Mouse (Mus musculus) midbrain, embryonic 13.5 days (tissue): ENCODE data around the gene Plcg2. TPM values are rescaled to one million over a fixed set of nuclear protein-coding genes. Genes with fewer than 3 reads are reported as not detected.

Experiments
- ATAC-seq: fragments of 200-750 bp; cut with Nextera tagmentation; 2 replicates; pipeline ENCODE4 v1.8.0; 2017; ENCODE audit warnings: mild to moderate bottlenecking, moderate TSS enrichment, moderate library complexity
- H3K27ac ChIP-seq: fragments of 300-500 bp; sonication (generic); 2 replicates; pipeline ENCODE4 v1.5.1; 2015; ENCODE audit warnings: inconsistent platforms, mild to moderate bottlenecking, moderate library complexity
- H3K27me3 ChIP-seq: fragments of 300-500 bp; sonication (generic); 2 replicates; pipeline ENCODE4 v1.6.1; 2015; ENCODE audit warnings: mild to moderate bottlenecking, inconsistent platforms
- H3K36me3 ChIP-seq: fragments of 300-500 bp; sonication (generic); 2 replicates; pipeline ENCODE4 v1.6.1; 2015; ENCODE audit warnings: mild to moderate bottlenecking, inconsistent platforms
- H3K4me1 ChIP-seq: fragments of 300-500 bp; sonication (generic); replicated peaks from 2 replicates; pipeline ENCODE4 v1.6.1; 2015; ENCODE audit warnings: inconsistent platforms
- H3K4me2 ChIP-seq: fragments of 300-500 bp; sonication (generic); replicated peaks from 2 replicates; pipeline ENCODE4 v1.6.1; 2015; ENCODE audit warnings: moderate library complexity, mild to moderate bottlenecking, inconsistent platforms
- H3K4me3 ChIP-seq: fragments of 300-500 bp; sonication (generic); replicated peaks from 2 replicates; pipeline ENCODE4 v1.5.1; 2015; ENCODE audit warnings: mild to moderate bottlenecking, inconsistent platforms
- H3K9ac ChIP-seq: fragments of 300-500 bp; sonication (generic); replicated peaks from 2 replicates; pipeline ENCODE4 v1.6.1; 2015; ENCODE audit warnings: mild to moderate bottlenecking, inconsistent platforms
- H3K9me3 ChIP-seq: fragments of 300-500 bp; sonication (generic); 2 replicates; pipeline ENCODE4 v1.6.1; 2016; ENCODE audit warnings: mild to moderate bottlenecking, inconsistent platforms
- WGBS: fragments of 180-500 bp; shearing (Covaris S2); methylation state at CpG from one replicate; pipeline ENCODE4 v1.1.7; 2015; 5-methylcytosine and 5-hydroxymethylcytosine counted together
- polyA plus RNA-seq: library from polyadenylated mRNA; unstranded; fragments of >200 nt; fragmentation: Nextera tagmentation; extraction: Ambion mirVana; gene quantifications from 2 replicates; pipeline ENCODE4 v1.2.1, GENCODE M21; 2015

The Plcg2 gene
- polyA plus RNA-seq = 0.90 and 1.0 TPM in 2 replicates

GRCm38 (mm10) chr8:117498179-117498914 is at the start of gene Plcg2:
Gene Plcg2, plus strand, starts transcription at chr8:117498291.
- under 1% methylated on average over 61 of the region's 62 CpGs for WGBS
- no peaks in the 10 kb centered on the region for H3K9me3 ChIP-seq
- peak; percentile 70 for ATAC-seq
- peak within 1 kb of the TSS; percentile 63 for H3K9ac ChIP-seq
- peak within 1 kb of the TSS; percentile 99 for H3K4me2 ChIP-seq
- peaks cover 43% of the 10 kb centered on the region for H3K27me3 ChIP-seq
- H3K4me3 ChIP-seq = peak within 1 kb of the TSS; percentile 58
- peaks cover 19% of the 10 kb centered on the region for H3K4me1 ChIP-seq
- H3K36me3 ChIP-seq = no peaks in the 10 kb centered on the region
- no peak within 1 kb of the TSS for H3K27ac ChIP-seq

DNA sequence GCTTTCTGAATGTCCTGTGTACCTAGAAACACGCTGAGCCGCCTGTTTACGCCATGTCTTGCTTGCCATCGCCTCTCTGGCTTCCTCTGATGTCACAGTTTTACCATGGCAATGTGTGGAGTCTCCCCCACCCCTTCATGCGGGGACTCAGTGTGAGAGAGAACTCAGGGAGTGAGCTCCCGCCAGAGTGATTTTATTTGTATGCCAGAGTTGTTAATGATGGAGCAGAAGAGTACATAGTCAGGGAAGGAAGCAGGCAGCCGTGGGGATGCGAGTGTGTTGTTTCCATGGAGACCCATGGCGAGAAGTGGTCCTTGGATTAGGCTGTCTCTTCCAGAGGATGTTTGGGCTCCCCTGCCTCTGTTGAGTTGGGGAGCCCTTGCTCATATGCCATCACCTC is 47.0 kb upstream of the Plcg2 start:
- H3K4me2 ChIP-seq = no peak overlapping the region
- H3K9me3 ChIP-seq = no peaks in the 10 kb centered on the region
- H3K36me3 ChIP-seq = peaks cover 95% of the 10 kb centered on the region
- H3K27ac ChIP-seq = peak overlapping the region; percentile 55
- H3K4me1 ChIP-seq = peaks cover 17% of the 10 kb centered on the region
- 75% methylated on average over 9 of the region's 9 CpGs for WGBS
- H3K9ac ChIP-seq = no peak overlapping the region
- no peak for ATAC-seq
- H3K4me3 ChIP-seq = no peak overlapping the region
- H3K27me3 ChIP-seq = no peaks in the 10 kb centered on the region

GRCm38 (mm10) chr8:117453974-117454373 is 44.1 kb upstream of the Plcg2 start:
- Histone ChIP-seq H3K27ac (peak overlapping the region; percentile 64; the same call in 1 of the 2 replicates), H3K36me3 (peaks cover 92% of the 10 kb centered on the region), H3K9me3 (no peaks in the 10 kb centered on the region), H3K4me1 (peaks cover 14% of the 10 kb centered on the region; the same call in 1 of the 2 replicates), H3K4me2 (no peak overlapping the region), H3K9ac (no peak overlapping the region), H3K4me3 (no peak overlapping the region), H3K27me3 (no peaks in the 10 kb centered on the region)
- ATAC-seq = no peak
- WGBS = 77% methylated on average over 6 of the region's 6 CpGs

- no peak overlapping the region for H3K9ac ChIP-seq
- 96% methylated on average over 14 of the region's 14 CpGs for WGBS
- H3K4me3 ChIP-seq = no peak overlapping the region
- no peaks in the 10 kb centered on the region for H3K9me3 ChIP-seq
- ATAC-seq = no peak
- no peak overlapping the region for H3K4me2 ChIP-seq
- H3K4me1 ChIP-seq = peaks cover 14% of the 10 kb centered on the region
- H3K27me3 ChIP-seq = no peaks in the 10 kb centered on the region
- H3K27ac ChIP-seq = peak overlapping the region; percentile 64; the same call in 1 of the 2 replicates
- H3K36me3 ChIP-seq = peaks cover 90% of the 10 kb centered on the region
Observed at GRCm38 (mm10) chr8:117454516-117455116, 43.5 kb upstream of the Plcg2 start.

DNA sequence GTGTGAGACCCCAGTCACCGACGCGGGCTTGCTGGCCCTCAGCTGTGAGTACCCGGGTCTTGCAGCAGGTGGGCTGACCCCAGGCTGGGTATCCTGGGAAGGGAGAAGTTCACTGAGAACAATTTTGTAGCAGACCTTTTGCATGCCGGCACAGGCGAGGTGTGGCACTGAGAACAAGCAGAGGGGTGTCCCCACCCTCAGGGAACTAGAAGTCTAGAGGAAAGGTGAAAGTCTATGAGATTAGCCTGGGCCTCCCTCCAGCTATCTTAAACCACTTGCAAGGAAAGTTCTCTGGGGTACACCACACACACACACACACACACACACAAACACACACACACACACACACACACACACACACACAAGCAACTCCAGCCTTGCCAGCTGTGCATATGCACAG is 42.4 kb upstream of the Plcg2 start:
- Histone ChIP-seq H3K27me3 (no peaks in the 10 kb centered on the region), H3K9ac (no peak overlapping the region), H3K4me1 (peaks cover 6% of the 10 kb centered on the region), H3K4me2 (no peak overlapping the region), H3K9me3 (no peaks in the 10 kb centered on the region), H3K27ac (no peak overlapping the region), H3K4me3 (no peak overlapping the region), H3K36me3 (peaks cover 79% of the 10 kb centered on the region)
- ATAC-seq = no peak
- WGBS = 93% methylated on average over 6 of the region's 6 CpGs

DNA sequence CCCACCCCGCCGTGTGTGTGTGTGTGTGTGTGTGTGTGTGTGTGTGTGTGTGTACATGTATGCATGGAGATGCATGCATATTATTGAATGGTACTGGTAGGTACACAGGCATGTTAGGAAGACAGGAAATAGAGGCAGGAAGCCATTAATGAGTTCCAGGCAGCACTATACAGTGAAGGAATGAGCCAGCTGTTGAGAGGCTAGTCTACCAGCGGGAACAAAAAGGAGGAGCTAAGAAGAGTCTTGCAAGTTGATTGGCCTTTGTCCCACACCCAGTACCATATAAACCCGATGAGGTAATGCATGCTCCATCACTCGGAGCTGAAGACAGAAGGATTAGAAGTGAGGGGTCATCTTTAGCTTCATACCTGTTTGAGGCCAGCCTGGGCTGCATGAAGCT is 39.7 kb upstream of the Plcg2 start:
- H3K9me3 ChIP-seq = no peaks in the 10 kb centered on the region
- H3K36me3 ChIP-seq = peaks cover 64% of the 10 kb centered on the region
- no peaks in the 10 kb centered on the region for H3K27me3 ChIP-seq
- H3K4me2 ChIP-seq = no peak overlapping the region
- 0 out of 2 replicates have a peak overlapping the region, but pooled peaks have one; percentile 12 for H3K27ac ChIP-seq
- H3K9ac ChIP-seq = no peak overlapping the region
- H3K4me1 ChIP-seq = peaks cover 6% of the 10 kb centered on the region; the same call in 1 of the 2 replicates
- no peak for ATAC-seq
- H3K4me3 ChIP-seq = no peak overlapping the region
- WGBS = 73% methylated on average over 3 of the region's 5 CpGs

DNA sequence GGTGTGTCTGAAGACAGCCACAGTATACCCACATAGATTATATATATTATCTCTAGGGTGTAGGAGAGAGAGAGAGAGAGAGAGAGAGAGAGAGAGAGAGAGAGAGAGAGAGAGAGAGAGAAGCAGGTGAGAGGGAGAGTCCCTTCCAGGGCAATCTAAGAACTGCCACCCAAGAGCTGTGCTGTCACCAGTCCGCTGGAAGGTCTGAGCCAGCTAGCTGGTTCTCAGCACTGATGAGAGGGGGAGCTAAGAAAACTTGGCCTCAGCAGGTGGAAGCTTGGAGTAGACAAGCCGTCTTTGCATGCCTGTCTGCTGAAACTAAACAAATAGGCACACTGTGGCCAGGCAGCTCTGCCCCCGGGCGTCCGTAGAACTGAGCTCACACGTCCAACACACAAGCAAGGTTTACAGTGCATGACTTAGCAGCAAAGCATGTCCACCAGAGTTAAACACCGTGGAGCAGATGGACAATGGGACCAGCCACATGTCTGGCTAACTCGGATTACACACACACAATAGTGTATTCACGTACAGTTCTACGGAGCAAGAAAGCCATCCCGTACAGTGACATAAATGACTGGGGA is 35.3 kb upstream of the Plcg2 start:
- Histone ChIP-seq H3K4me3 (no peak overlapping the region), H3K9ac (no peak overlapping the region), H3K4me2 (no peak overlapping the region), H3K9me3 (no peaks in the 10 kb centered on the region), H3K4me1 (peaks cover 6% of the 10 kb centered on the region; the same call in 1 of the 2 replicates), H3K27me3 (no peaks in the 10 kb centered on the region), H3K36me3 (peaks cover 22% of the 10 kb centered on the region), H3K27ac (peak overlapping the region; percentile 25; the same call in 1 of the 2 replicates)
- WGBS = 68% methylated on average over 11 of the region's 11 CpGs
- no peak for ATAC-seq

- ATAC-seq = no peak
- 96% methylated on average over 6 of the region's 6 CpGs for WGBS
Observed at GRCm38 (mm10) chr8:117464525-117464924, 33.6 kb upstream of the Plcg2 start.

DNA sequence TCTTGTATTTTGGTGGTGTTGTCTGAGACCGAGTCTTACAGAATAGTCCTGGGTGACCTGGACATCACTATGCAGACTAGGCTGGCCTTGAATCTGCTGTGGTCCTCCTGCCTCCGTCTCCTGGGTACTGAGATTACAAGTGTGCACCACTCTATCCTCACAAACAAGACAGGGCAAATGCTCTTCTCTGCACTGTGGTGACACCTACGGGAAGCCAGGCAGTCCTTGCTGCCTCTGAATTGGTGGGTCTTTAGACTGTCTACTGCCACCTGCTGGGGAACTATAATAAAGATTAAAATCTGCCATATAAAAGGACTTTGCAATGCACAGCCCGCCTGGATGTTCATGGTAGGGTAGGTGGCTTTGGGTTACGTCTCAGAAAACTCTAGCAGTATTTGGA is 32.8 kb upstream of the Plcg2 start:
- Histone ChIP-seq H3K4me2 (no peak overlapping the region), H3K27ac (no peak overlapping the region), H3K9me3 (no peaks in the 10 kb centered on the region), H3K36me3 (peaks cover 9% of the 10 kb centered on the region), H3K27me3 (no peaks in the 10 kb centered on the region), H3K4me1 (peaks cover 12% of the 10 kb centered on the region), H3K4me3 (no peak overlapping the region), H3K9ac (no peak overlapping the region)
- ATAC-seq = peak; percentile 65
- WGBS = 39% methylated on average over 5 of the region's 5 CpGs

More at GRCm38 (mm10) chr8:117464525-117464924, 33.6 kb upstream of the Plcg2 start:
- Histone ChIP-seq H3K27ac (no peak overlapping the region), H3K9me3 (no peaks in the 10 kb centered on the region), H3K4me1 (peaks cover 4% of the 10 kb centered on the region), H3K4me3 (no peak overlapping the region), H3K27me3 (no peaks in the 10 kb centered on the region), H3K9ac (no peak overlapping the region), H3K4me2 (no peak overlapping the region), H3K36me3 (peaks cover 9% of the 10 kb centered on the region)

DNA sequence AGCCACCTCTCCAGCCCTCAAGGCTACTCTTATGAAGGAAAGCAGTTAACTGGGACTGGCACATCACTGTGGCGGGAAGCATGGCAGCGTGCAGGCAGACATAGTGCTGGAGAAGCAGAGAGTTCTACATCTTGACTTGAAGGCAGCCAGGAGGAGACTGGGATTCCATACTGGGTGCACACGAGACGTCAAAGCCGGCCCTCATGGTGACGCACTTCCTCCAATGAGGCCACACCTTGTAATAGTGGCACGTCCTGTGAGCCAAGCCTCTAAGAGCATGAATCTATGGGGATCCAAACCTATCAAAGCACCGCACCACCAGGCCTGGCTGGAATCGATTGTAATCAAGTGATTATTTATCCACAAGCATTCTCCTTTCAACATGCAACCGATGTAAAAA is 30.6 kb upstream of the Plcg2 start:
- WGBS = 91% methylated on average over 10 of the region's 10 CpGs
- no peak overlapping the region for H3K27ac ChIP-seq
- H3K36me3 ChIP-seq = no peaks in the 10 kb centered on the region
- H3K9me3 ChIP-seq = no peaks in the 10 kb centered on the region
- H3K4me2 ChIP-seq = no peak overlapping the region
- ATAC-seq = no peak
- peaks cover 22% of the 10 kb centered on the region for H3K4me1 ChIP-seq
- no peaks in the 10 kb centered on the region for H3K27me3 ChIP-seq
- no peak overlapping the region for H3K9ac ChIP-seq
- H3K4me3 ChIP-seq = no peak overlapping the region

GRCm38 (mm10) chr8:117469431-117470341 is 28.4 kb upstream of the Plcg2 start:
- peak; percentile 64; the same call in 1 of the 2 replicates for ATAC-seq
- H3K4me1 ChIP-seq = peaks cover 18% of the 10 kb centered on the region
- H3K9ac ChIP-seq = peak overlapping the region; percentile 52; the same call in 1 of the 2 replicates
- no peaks in the 10 kb centered on the region for H3K27me3 ChIP-seq
- no peaks in the 10 kb centered on the region for H3K36me3 ChIP-seq
- H3K9me3 ChIP-seq = no peaks in the 10 kb centered on the region
- H3K27ac ChIP-seq = peak overlapping the region; percentile 92
- H3K4me3 ChIP-seq = peak overlapping the region; percentile 25
- peak overlapping the region; percentile 57 for H3K4me2 ChIP-seq
- 24% methylated on average over 16 of the region's 16 CpGs for WGBS
